Mouse (Mus musculus) G1E (cell line): Measurements from ENCODE around the gene Arhgef40.

ENCODE experiments used
- CTCF ChIP-seq: IDR thresholded peaks from 2 replicates; pipeline ENCODE4 v1.5.1; 2012; ENCODE audit warnings: low read depth, low read length, inconsistent platforms, mixed read lengths
- GATA1 ChIP-seq: IDR thresholded peaks from 2 replicates; pipeline ENCODE4 v1.6.1; 2012; ENCODE audit warnings: borderline replicate concordance, low read length, inconsistent platforms, mixed read lengths
- GATA2 ChIP-seq: IDR thresholded peaks from 2 replicates; pipeline ENCODE4 v1.6.1; 2012; ENCODE audit warnings: low read depth, low read length, inconsistent platforms, borderline replicate concordance
- POLR2AphosphoS5 ChIP-seq: IDR thresholded peaks from 2 replicates; pipeline ENCODE4 v1.6.1; 2012; ENCODE audit warnings: low read depth, low read length, inconsistent platforms; ENCODE audit not compliant: insufficient replicate concordance
- TAL1 ChIP-seq: conservative IDR thresholded peaks from 2 replicates; pipeline ENCODE4 v1.6.1; 2012; ENCODE audit warnings: low read depth, low read length, inconsistent platforms, mixed read lengths

GRCm38 (mm10) chr14:51939005-51939404 lies 45.5 kb upstream of the Arhgef40 start:
- no peak for TF ChIP-seq GATA1
- no peak for TF ChIP-seq CTCF
- TF ChIP-seq TAL1: no peak
- no peak for TF ChIP-seq POLR2AphosphoS5
- TF ChIP-seq GATA2: no peak
